In the genomic region with DNA sequence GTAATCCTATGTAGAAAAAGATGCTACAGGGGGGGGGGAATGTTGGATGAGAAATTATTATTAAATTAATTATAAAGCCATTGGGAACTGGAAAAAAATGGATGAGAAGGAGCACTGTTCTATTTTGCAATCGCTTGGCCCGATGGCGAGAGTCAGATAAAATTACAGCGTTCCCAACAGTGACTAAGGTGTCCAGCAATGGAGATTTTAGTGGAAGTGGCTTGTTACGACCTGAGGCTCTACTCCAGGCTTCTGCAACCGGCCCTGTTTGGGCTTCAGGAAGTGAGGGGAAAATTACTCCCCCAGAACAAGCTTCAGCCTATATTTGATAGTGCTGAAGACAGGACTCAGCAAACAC, we compare ENCODE assay signal across 8 mouse cellular contexts. TPM values are rescaled to one million over a fixed set of nuclear protein-coding genes. Genes with fewer than 3 reads are reported as not detected.
A peak's percentile ranks its signal among the peaks of the same experiment; 100 is the strongest.
DNase-seq lines count a peak whose midpoint lies in the region; ATAC-seq and TF ChIP-seq lines count a peak whose summit lies in the region.

No protein-coding gene starts in this region.

- H3K4me1 ChIP-seq in thymus, adult 2 months (replicated peaks; ENCODE audit: control insufficient read depth, insufficient read depth, low read length): peaks cover 7% of the 10 kb centered on the region; the same call in 1 of the 2 replicates
- H3K4me1 ChIP-seq in limb, embryonic 14.5 days (ENCODE audit: control insufficient read depth, insufficient read depth, low read length): no peaks in the 10 kb centered on the region
- no peaks in the 10 kb centered on the region for H3K4me1 ChIP-seq in stomach, postnatal 0 days (replicated peaks; ENCODE audit: control insufficient read depth, insufficient read depth)

- peak; percentile 9; the same call in 1 of the 2 replicates for ATAC-seq in limb, embryonic 14.5 days (ENCODE audit: low FRiP score, low read depth)
- no peak for ATAC-seq in stomach, postnatal 0 days (ENCODE audit: low FRiP score, low TSS enrichment)

- DNase-seq in gastrocnemius, adult 18-20 months (ENCODE audit: low spot score): peak; percentile 67
- no peak for DNase-seq in gastrocnemius, postnatal 14 days
- no peak for DNase-seq in thymus, adult 2 months
- DNase-seq in thymus, postnatal 10 days (ENCODE audit: low spot score in 2 of 2): no peak
- DNase-seq in limb, embryonic 14.5 days (ENCODE audit: low spot score): no peak
- DNase-seq in stomach, postnatal 0 days (ENCODE audit: low spot score): no peak
- no peak for DNase-seq in cerebellum, adult 8-10 months
- DNase-seq in thymus, postnatal 0 days (ENCODE audit: low spot score): no peak

- H3K4me3 ChIP-seq in thymus, adult 2 months (ENCODE audit: control insufficient read depth, insufficient read depth, low read length): peak overlapping the region; percentile 64
- peak overlapping the region; percentile 71 for H3K4me3 ChIP-seq in limb, embryonic 14.5 days (replicated peaks; ENCODE audit: low read length)
- peak overlapping the region; percentile 56 for H3K4me3 ChIP-seq in stomach, postnatal 0 days (ENCODE audit: low read depth, low read length)

- 8% methylated on average over 6 of the region's 6 CpGs for WGBS in thymus, adult 2 months
- 7% methylated on average over 6 of the region's 6 CpGs for WGBS in limb, embryonic 14.5 days
- WGBS in stomach, postnatal 0 days: 5% methylated on average over 6 of the region's 6 CpGs

- H3K4me2 ChIP-seq in limb, embryonic 14.5 days (replicated peaks; ENCODE audit: low read depth, low read length, severe bottlenecking): peak overlapping the region; percentile 82
- H3K4me2 ChIP-seq in stomach, postnatal 0 days (replicated peaks; ENCODE audit: low read depth): peak overlapping the region; percentile 91

- TF ChIP-seq EP300 in stomach, postnatal 0 days (optimal IDR thresholded peaks at IDR 0.05): no peak

- peak overlapping the region; percentile 67 for H3K9ac ChIP-seq in limb, embryonic 14.5 days (ENCODE audit: low read depth, low read length, severe bottlenecking)
- H3K9ac ChIP-seq in stomach, postnatal 0 days (ENCODE audit: low read length): peak overlapping the region; percentile 64

- H3K36me3 ChIP-seq in thymus, adult 2 months (ENCODE audit: control insufficient read depth, insufficient read depth, low read length): no peaks in the 10 kb centered on the region
- H3K36me3 ChIP-seq in limb, embryonic 14.5 days (ENCODE audit: control insufficient read depth, insufficient read depth, low read length): no peaks in the 10 kb centered on the region
- H3K36me3 ChIP-seq in stomach, postnatal 0 days (ENCODE audit: control insufficient read depth, insufficient read depth, low read length): no peaks in the 10 kb centered on the region

- TF ChIP-seq POLR2A in thymus, adult 2 months (IDR thresholded peaks at IDR 0.05; ENCODE audit: control insufficient read depth, extremely low read depth, insufficient read depth, low read length, poor library complexity): no peak
- no peak for TF ChIP-seq POLR2A in limb, embryonic 14.5 days (IDR thresholded peaks at IDR 0.05; ENCODE audit: borderline replicate concordance, extremely low read depth, insufficient read depth, insufficient read length)

- no peak overlapping the region for H3K27ac ChIP-seq in thymus, adult 2 months (ENCODE audit: control insufficient read depth, insufficient read depth, low read length)
- H3K27ac ChIP-seq in limb, embryonic 14.5 days (replicated peaks; ENCODE audit: low read depth, low read length): peak overlapping the region; percentile 74
- H3K27ac ChIP-seq in stomach, postnatal 0 days (replicated peaks): peak overlapping the region; percentile 87

- TF ChIP-seq CTCF in thymus, adult 2 months (IDR thresholded peaks at IDR 0.05; ENCODE audit: borderline replicate concordance, control insufficient read depth, extremely low read depth, insufficient read depth, low read length, poor library complexity): no peak
- TF ChIP-seq CTCF in stomach, postnatal 0 days (IDR thresholded peaks at IDR 0.05; ENCODE audit: low read depth): no peak

- no peaks in the 10 kb centered on the region for H3K27me3 ChIP-seq in thymus, adult 2 months (ENCODE audit: control insufficient read depth, insufficient read depth, low read length)
- no peaks in the 10 kb centered on the region for H3K27me3 ChIP-seq in limb, embryonic 14.5 days (ENCODE audit: control insufficient read depth, insufficient read depth, low read length)
- no peaks in the 10 kb centered on the region for H3K27me3 ChIP-seq in stomach, postnatal 0 days (ENCODE audit: control insufficient read depth, insufficient read depth, low read length)

- intact Hi-C loops in gastrocnemius, postnatal 14 days (cut with DNase I; ENCODE audit: low total_unique reads): no loop called here

- H3K9me3 ChIP-seq in limb, embryonic 14.5 days (ENCODE audit: control insufficient read depth, low read length): no peaks in the 10 kb centered on the region
- no peaks in the 10 kb centered on the region for H3K9me3 ChIP-seq in stomach, postnatal 0 days (ENCODE audit: control insufficient read depth, low read length)

RNA-seq across cellular contexts. Expression of gene Spryd7, which starts 0.8 kb away (rescaled TPM):
- 10 to 100 TPM; 48.6 TPM for total RNA-seq in gastrocnemius, adult 18-20 months (2021)
- 10 to 100 TPM; 38.7 to 47.8 TPM for total RNA-seq in gastrocnemius, postnatal 14 days (2021)
- polyA plus RNA-seq in thymus, adult 2 months (2012; rRNA removed): 7.0 and 8.7 TPM in 2 replicates
- polyA plus RNA-seq in limb, embryonic 14.5 days (2012; rRNA removed): 11.6 and 12.4 TPM in 2 replicates
- polyA plus RNA-seq in limb, embryonic 14.5 days (2014; fragmentation: Nextera tagmentation; extraction: Ambion mirVana): 22.4 and 24.5 TPM in 2 replicates
- 31.0 and 31.6 TPM in 2 replicates for polyA plus RNA-seq in stomach, postnatal 0 days (2015; fragmentation: Nextera tagmentation; extraction: Ambion mirVana)
- polyA plus RNA-seq in thymus, postnatal 0 days (2015; fragmentation: Nextera tagmentation; extraction: Ambion mirVana): 33.9 and 35.5 TPM in 2 replicates

RNA-seq across cellular contexts. Expression of gene Trim13, which starts 42.1 kb away (rescaled TPM):
- 1 to 10 TPM; 7.5 to 8.6 TPM for total RNA-seq in gastrocnemius, adult 18-20 months (2021)
- total RNA-seq in gastrocnemius, postnatal 14 days (2021): 10 to 100 TPM in 1 of 2 experiments, 1 to 10 TPM in 1; 8.0 to 15.8 TPM
- polyA plus RNA-seq in thymus, adult 2 months (2012; rRNA removed): 1.8 and 2.6 TPM in 2 replicates
- 10.3 and 15.6 TPM in 2 replicates for polyA plus RNA-seq in limb, embryonic 14.5 days (2012; rRNA removed)
- polyA plus RNA-seq in limb, embryonic 14.5 days (2014; fragmentation: Nextera tagmentation; extraction: Ambion mirVana): 24.0 and 25.6 TPM in 2 replicates
- 25.6 and 26.1 TPM in 2 replicates for polyA plus RNA-seq in stomach, postnatal 0 days (2015; fragmentation: Nextera tagmentation; extraction: Ambion mirVana)
- polyA plus RNA-seq in thymus, postnatal 0 days (2015; fragmentation: Nextera tagmentation; extraction: Ambion mirVana): 18.2 and 19.2 TPM in 2 replicates

RNA-seq across cellular contexts. Expression of gene Kcnrg, which starts 51.3 kb away (rescaled TPM):
- total RNA-seq in gastrocnemius, adult 18-20 months (2021): under 1 TPM in 1 of 2 experiments, not detected in 1; 0.11 TPM
- total RNA-seq in gastrocnemius, postnatal 14 days (2021): under 1 TPM; 0.16 to 0.27 TPM
- polyA plus RNA-seq in thymus, adult 2 months (2012; rRNA removed): 0.11 and 0.28 TPM in 2 replicates
- polyA plus RNA-seq in limb, embryonic 14.5 days (2012; rRNA removed): 0.23 and 0.29 TPM in 2 replicates
- 1.2 and 1.5 TPM in 2 replicates for polyA plus RNA-seq in limb, embryonic 14.5 days (2014; fragmentation: Nextera tagmentation; extraction: Ambion mirVana)
- 0.29 TPM in 2 replicates for polyA plus RNA-seq in stomach, postnatal 0 days (2015; fragmentation: Nextera tagmentation; extraction: Ambion mirVana)
- polyA plus RNA-seq in thymus, postnatal 0 days (2015; fragmentation: Nextera tagmentation; extraction: Ambion mirVana): 0.91 and 1.3 TPM in 2 replicates
